Mouse (Mus musculus): ENCODE measurements around the gene Slc22a5. TPM values are rescaled to one million over a fixed set of nuclear protein-coding genes. Genes with fewer than 3 reads are reported as not detected.

Gene Slc22a5
- total and polyA plus RNA-seq, 3 experiments, result 5.4 to 7.0 (median 6.2) TPM

- ATAC-seq (ENCODE audit: extremely low read depth, insufficient number of reproducible peaks, low FRiP score, poor library complexity, severe bottlenecking), result no peak
- Histone ChIP-seq H3K4me1 (ENCODE audit: insufficient read depth, low read depth, low read length) (peaks cover 5% of the 10 kb centered on the region), H3K36me3 (replicated peaks) (no peaks in the 10 kb centered on the region), H3K27me3 (ENCODE audit: insufficient read depth, low read length) (peaks cover 18% of the 10 kb centered on the region; the same call in 1 of the 2 replicates), H3K4me3 (ENCODE audit: low read depth, low read length) (no peak overlapping the region), H3K9me3 (replicated peaks) (no peaks in the 10 kb centered on the region)
- no peak for DNase-seq (ENCODE audit: low spot score)
- TF ChIP-seq POLR2AphosphoS5 (IDR thresholded peaks at IDR 0.05; ENCODE audit: insufficient replicate concordance, low read depth, low read length) (no peak), GATA2 (IDR thresholded peaks at IDR 0.05; ENCODE audit: borderline replicate concordance, low read depth, low read length) (no peak), TAL1 (conservative IDR thresholded peaks at IDR 0.05; ENCODE audit: low read depth, low read length) (no peak), CTCF (IDR thresholded peaks at IDR 0.05; ENCODE audit: low read depth, low read length) (no peak), GATA1 (IDR thresholded peaks at IDR 0.05; ENCODE audit: borderline replicate concordance, low read length) (no peak)
Measured at GRCm38 (mm10) chr11:53900991-53901390, 9.5 kb upstream of the Slc22a5 start.

DNA sequence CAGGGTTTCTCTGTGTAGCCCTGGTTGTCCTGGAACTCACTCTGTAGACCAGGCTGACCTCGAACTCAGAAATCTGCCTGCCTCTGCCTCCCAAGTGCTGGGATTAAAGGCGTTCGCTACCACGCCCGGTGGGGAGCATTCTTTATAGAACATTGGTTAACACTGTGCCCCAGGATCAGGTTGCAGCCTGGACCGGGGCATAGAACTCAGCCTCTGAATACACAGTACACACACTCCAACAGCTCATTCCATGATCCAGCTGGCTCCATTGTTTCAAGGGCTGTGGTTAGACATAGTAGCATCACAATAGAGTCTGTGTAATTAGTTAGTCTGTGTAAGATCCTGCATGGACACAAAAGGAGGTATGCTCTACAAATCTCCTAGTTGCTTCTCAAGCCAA lies 8.5 kb upstream of the Slc22a5 start:
- no peak overlapping the region for H3K4me3 ChIP-seq (ENCODE audit: low read depth, low read length)
- ATAC-seq (ENCODE audit: extremely low read depth, insufficient number of reproducible peaks, low FRiP score, poor library complexity, severe bottlenecking) (no peak), DNase-seq (ENCODE audit: low spot score) (no peak)
- H3K36me3 ChIP-seq (replicated peaks), result no peaks in the 10 kb centered on the region
- TF ChIP-seq GATA2 (IDR thresholded peaks at IDR 0.05; ENCODE audit: borderline replicate concordance, low read depth, low read length), result no peak
- no peak for TF ChIP-seq GATA1 (IDR thresholded peaks at IDR 0.05; ENCODE audit: borderline replicate concordance, low read length)
- no peak for TF ChIP-seq CTCF (IDR thresholded peaks at IDR 0.05; ENCODE audit: low read depth, low read length)
- TF ChIP-seq TAL1 (conservative IDR thresholded peaks at IDR 0.05; ENCODE audit: low read depth, low read length), result no peak
- no peak for TF ChIP-seq POLR2AphosphoS5 (IDR thresholded peaks at IDR 0.05; ENCODE audit: insufficient replicate concordance, low read depth, low read length)
- H3K9me3 ChIP-seq (replicated peaks), result no peaks in the 10 kb centered on the region
- H3K27me3 ChIP-seq (ENCODE audit: insufficient read depth, low read length), result peaks cover 12% of the 10 kb centered on the region; the same call in 1 of the 2 replicates
- peaks cover 5% of the 10 kb centered on the region for H3K4me1 ChIP-seq (ENCODE audit: insufficient read depth, low read depth, low read length)

GRCm38 (mm10) chr11:53899004-53899403 lies 7.5 kb upstream of the Slc22a5 start:
- no peak for TF ChIP-seq GATA1 (IDR thresholded peaks at IDR 0.05; ENCODE audit: borderline replicate concordance, low read length)
- no peak for TF ChIP-seq POLR2AphosphoS5 (IDR thresholded peaks at IDR 0.05; ENCODE audit: insufficient replicate concordance, low read depth, low read length)
- TF ChIP-seq GATA2 (IDR thresholded peaks at IDR 0.05; ENCODE audit: borderline replicate concordance, low read depth, low read length), result no peak
- TF ChIP-seq TAL1 (conservative IDR thresholded peaks at IDR 0.05; ENCODE audit: low read depth, low read length), result no peak
- no peak for TF ChIP-seq CTCF (IDR thresholded peaks at IDR 0.05; ENCODE audit: low read depth, low read length)
- H3K4me3 ChIP-seq (ENCODE audit: low read depth, low read length), result no peak overlapping the region
- peaks cover 6% of the 10 kb centered on the region; the same call in 1 of the 2 replicates for H3K27me3 ChIP-seq (ENCODE audit: insufficient read depth, low read length)
- peaks cover 5% of the 10 kb centered on the region; the same call in 1 of the 2 replicates for H3K4me1 ChIP-seq (ENCODE audit: insufficient read depth, low read depth, low read length)
- DNase-seq (ENCODE audit: low spot score) (no peak), ATAC-seq (ENCODE audit: extremely low read depth, insufficient number of reproducible peaks, low FRiP score, poor library complexity, severe bottlenecking) (no peak)
- H3K36me3 ChIP-seq (replicated peaks), result no peaks in the 10 kb centered on the region
- H3K9me3 ChIP-seq (replicated peaks), result no peaks in the 10 kb centered on the region

GRCm38 (mm10) chr11:53896935-53897334 lies 5.5 kb upstream of the Slc22a5 start:
- H3K36me3 ChIP-seq (replicated peaks), result no peaks in the 10 kb centered on the region
- H3K4me1 ChIP-seq (ENCODE audit: insufficient read depth, low read depth, low read length), result peaks cover 15% of the 10 kb centered on the region
- DNase-seq (ENCODE audit: low spot score) (no peak), ATAC-seq (ENCODE audit: extremely low read depth, insufficient number of reproducible peaks, low FRiP score, poor library complexity, severe bottlenecking) (no peak)
- H3K9me3 ChIP-seq (replicated peaks), result no peaks in the 10 kb centered on the region
- TF ChIP-seq GATA2 (IDR thresholded peaks at IDR 0.05; ENCODE audit: borderline replicate concordance, low read depth, low read length) (no peak), GATA1 (IDR thresholded peaks at IDR 0.05; ENCODE audit: borderline replicate concordance, low read length) (no peak), CTCF (IDR thresholded peaks at IDR 0.05; ENCODE audit: low read depth, low read length) (no peak), TAL1 (conservative IDR thresholded peaks at IDR 0.05; ENCODE audit: low read depth, low read length) (no peak), POLR2AphosphoS5 (IDR thresholded peaks at IDR 0.05; ENCODE audit: insufficient replicate concordance, low read depth, low read length) (no peak)
- H3K4me3 ChIP-seq (ENCODE audit: low read depth, low read length), result no peak overlapping the region
- H3K27me3 ChIP-seq (ENCODE audit: insufficient read depth, low read length), result no peaks in the 10 kb centered on the region

DNA sequence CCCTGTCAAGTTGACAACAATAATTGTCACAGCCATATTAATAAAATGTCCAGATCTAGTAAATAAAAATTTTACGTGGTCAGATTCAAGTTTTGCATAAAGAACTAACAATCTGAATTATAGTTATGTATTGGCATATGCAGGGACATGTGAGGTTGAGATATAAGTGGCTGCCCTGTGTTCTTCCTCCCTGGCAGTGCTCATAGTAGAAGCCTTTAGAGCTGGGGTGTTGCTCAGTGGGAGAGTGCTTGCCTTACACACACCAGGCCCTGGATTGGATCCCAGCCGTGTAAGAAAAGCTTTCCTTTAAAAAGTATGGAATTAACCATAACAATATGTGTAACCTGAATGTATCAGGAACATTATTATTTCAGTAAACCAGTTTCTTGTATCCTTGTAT lies 2.0 kb upstream of the Slc22a5 start:
- H3K4me3 ChIP-seq (ENCODE audit: low read depth, low read length), result no peak overlapping the region
- TF ChIP-seq GATA1 (IDR thresholded peaks at IDR 0.05; ENCODE audit: borderline replicate concordance, low read length) (no peak), POLR2AphosphoS5 (IDR thresholded peaks at IDR 0.05; ENCODE audit: insufficient replicate concordance, low read depth, low read length) (no peak), CTCF (IDR thresholded peaks at IDR 0.05; ENCODE audit: low read depth, low read length) (no peak), GATA2 (IDR thresholded peaks at IDR 0.05; ENCODE audit: borderline replicate concordance, low read depth, low read length) (no peak), TAL1 (conservative IDR thresholded peaks at IDR 0.05; ENCODE audit: low read depth, low read length) (no peak)
- peaks cover 38% of the 10 kb centered on the region for H3K4me1 ChIP-seq (ENCODE audit: insufficient read depth, low read depth, low read length)
- H3K27me3 ChIP-seq (ENCODE audit: insufficient read depth, low read length), result no peaks in the 10 kb centered on the region
- DNase-seq (ENCODE audit: low spot score) (no peak), ATAC-seq (ENCODE audit: extremely low read depth, insufficient number of reproducible peaks, low FRiP score, poor library complexity, severe bottlenecking) (no peak)
- no peaks in the 10 kb centered on the region for H3K9me3 ChIP-seq (replicated peaks)
- peaks cover 4% of the 10 kb centered on the region for H3K36me3 ChIP-seq (replicated peaks)

DNA sequence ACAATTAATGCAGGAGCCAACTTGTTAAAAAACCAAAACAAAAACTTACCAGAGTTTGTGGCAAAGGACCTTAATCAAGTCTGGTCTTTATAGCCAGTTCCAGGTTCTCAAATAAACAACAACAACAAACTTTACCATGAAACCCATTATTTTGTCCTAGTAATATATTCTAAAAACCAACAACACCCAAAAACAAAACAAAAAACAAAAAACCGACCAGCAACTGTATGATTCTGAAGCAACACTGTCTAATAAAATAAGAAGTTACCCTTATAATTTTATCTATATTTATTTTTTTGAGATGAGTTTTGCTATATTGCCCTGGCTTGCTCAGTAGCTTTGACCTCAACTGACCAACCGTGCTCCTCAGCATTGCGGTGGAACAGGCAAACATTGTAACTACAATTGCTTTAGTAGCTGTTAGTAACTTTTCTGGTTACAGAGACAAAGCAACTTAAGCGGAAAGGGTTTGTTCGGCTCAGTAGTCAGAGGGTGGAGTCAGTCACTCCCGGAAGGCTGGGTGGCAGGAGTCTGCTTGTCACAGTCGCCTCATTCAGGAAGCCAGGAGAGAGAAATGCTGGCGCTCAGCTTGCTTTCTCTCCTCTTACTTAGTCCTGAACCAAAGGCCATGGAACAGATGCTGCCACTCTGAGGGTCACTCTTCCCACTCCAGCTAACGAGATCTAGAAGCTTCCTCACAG lies 1.4 kb upstream of the Slc22a5 start:
- Histone ChIP-seq H3K4me3 (ENCODE audit: low read depth, low read length) (peak overlapping the region; percentile 46; the same call in 1 of the 2 replicates), H3K4me1 (ENCODE audit: insufficient read depth, low read depth, low read length) (peaks cover 40% of the 10 kb centered on the region), H3K27me3 (ENCODE audit: insufficient read depth, low read length) (no peaks in the 10 kb centered on the region), H3K9me3 (replicated peaks) (no peaks in the 10 kb centered on the region), H3K36me3 (replicated peaks) (peaks cover 8% of the 10 kb centered on the region)
- DNase-seq (ENCODE audit: low spot score) (peak; percentile 68), ATAC-seq (ENCODE audit: extremely low read depth, insufficient number of reproducible peaks, low FRiP score, poor library complexity, severe bottlenecking) (peak; percentile 65)
- TF ChIP-seq POLR2AphosphoS5 (IDR thresholded peaks at IDR 0.05; ENCODE audit: insufficient replicate concordance, low read depth, low read length) (no peak), TAL1 (conservative IDR thresholded peaks at IDR 0.05; ENCODE audit: low read depth, low read length) (no peak), CTCF (IDR thresholded peaks at IDR 0.05; ENCODE audit: low read depth, low read length) (no peak), GATA1 (IDR thresholded peaks at IDR 0.05; ENCODE audit: borderline replicate concordance, low read length) (no peak), GATA2 (IDR thresholded peaks at IDR 0.05; ENCODE audit: borderline replicate concordance, low read depth, low read length) (no peak)
